Mouse (Mus musculus) neural tube, embryonic 15.5 days (tissue): ENCODE data around the gene Usb1. TPM values are rescaled to one million over a fixed set of nuclear protein-coding genes. Genes with fewer than 3 reads are reported as not detected.

Experiments used
- ATAC-seq: fragments of 200-750 bp; cut with Nextera tagmentation; 2 replicates; pipeline ENCODE4 v1.8.0; 2017; ENCODE audit warnings: mild to moderate bottlenecking, moderate TSS enrichment, moderate library complexity; ENCODE audit not compliant: low FRiP score
- H3K27ac ChIP-seq: fragments of 300-500 bp; sonication (generic); replicated peaks from 2 replicates; pipeline ENCODE4 v1.5.1; 2015; ENCODE audit warnings: mild to moderate bottlenecking, inconsistent platforms
- H3K27me3 ChIP-seq: fragments of 300-500 bp; sonication (generic); replicated peaks from 2 replicates; pipeline ENCODE4 v1.6.1; 2015; ENCODE audit warnings: inconsistent platforms
- H3K36me3 ChIP-seq: fragments of 300-500 bp; sonication (generic); 2 replicates; pipeline ENCODE4 v1.6.1; 2015; ENCODE audit warnings: inconsistent platforms
- H3K4me1 ChIP-seq: fragments of 300-500 bp; sonication (generic); 2 replicates; pipeline ENCODE4 v1.6.1; 2015; ENCODE audit warnings: inconsistent platforms
- H3K4me2 ChIP-seq: fragments of 300-500 bp; sonication (generic); 2 replicates; pipeline ENCODE4 v1.6.1; 2015; ENCODE audit warnings: inconsistent platforms, mild to moderate bottlenecking, moderate library complexity
- H3K4me3 ChIP-seq: fragments of 300-500 bp; sonication (generic); replicated peaks from 2 replicates; pipeline ENCODE4 v1.5.1; 2015; ENCODE audit warnings: mild to moderate bottlenecking, inconsistent platforms
- H3K9ac ChIP-seq: fragments of 300-500 bp; sonication (generic); replicated peaks from 2 replicates; pipeline ENCODE4 v1.6.1; 2015; ENCODE audit warnings: mild to moderate bottlenecking, inconsistent platforms
- H3K9me3 ChIP-seq: fragments of 300-500 bp; sonication (generic); replicated peaks from 2 replicates; pipeline ENCODE4 v1.6.1; 2016; ENCODE audit warnings: inconsistent platforms
- WGBS: fragments of 180-500 bp; shearing (Covaris S2); methylation state at CpG from one replicate; pipeline ENCODE4 v1.1.7; 2015; ENCODE audit warnings: mixed read lengths; 5-methylcytosine and 5-hydroxymethylcytosine counted together
- polyA plus RNA-seq: library from polyadenylated mRNA; unstranded; fragments of >200 nt; fragmentation: Nextera tagmentation; extraction: Ambion mirVana; gene quantifications from 2 replicates; pipeline ENCODE4 v1.2.1, GENCODE M21; 2015

Gene Usb1
- polyA plus RNA-seq, 1 experiment from 2014 or later = 30.1 TPM

- no peak overlapping the region for H3K27ac ChIP-seq
- no peaks in the 10 kb centered on the region for H3K36me3 ChIP-seq
- no peak overlapping the region for H3K4me3 ChIP-seq
- H3K9me3 ChIP-seq = no peaks in the 10 kb centered on the region
- H3K27me3 ChIP-seq = no peaks in the 10 kb centered on the region
- WGBS = 93% methylated on average over 1 of the region's 1 CpGs
- no peak for ATAC-seq
- H3K4me2 ChIP-seq = no peak overlapping the region
- peaks cover 9% of the 10 kb centered on the region for H3K4me1 ChIP-seq
- H3K9ac ChIP-seq = no peak overlapping the region
Observed at GRCm38 (mm10) chr8:95315350-95315749, 16.7 kb upstream of the Usb1 start.

DNA sequence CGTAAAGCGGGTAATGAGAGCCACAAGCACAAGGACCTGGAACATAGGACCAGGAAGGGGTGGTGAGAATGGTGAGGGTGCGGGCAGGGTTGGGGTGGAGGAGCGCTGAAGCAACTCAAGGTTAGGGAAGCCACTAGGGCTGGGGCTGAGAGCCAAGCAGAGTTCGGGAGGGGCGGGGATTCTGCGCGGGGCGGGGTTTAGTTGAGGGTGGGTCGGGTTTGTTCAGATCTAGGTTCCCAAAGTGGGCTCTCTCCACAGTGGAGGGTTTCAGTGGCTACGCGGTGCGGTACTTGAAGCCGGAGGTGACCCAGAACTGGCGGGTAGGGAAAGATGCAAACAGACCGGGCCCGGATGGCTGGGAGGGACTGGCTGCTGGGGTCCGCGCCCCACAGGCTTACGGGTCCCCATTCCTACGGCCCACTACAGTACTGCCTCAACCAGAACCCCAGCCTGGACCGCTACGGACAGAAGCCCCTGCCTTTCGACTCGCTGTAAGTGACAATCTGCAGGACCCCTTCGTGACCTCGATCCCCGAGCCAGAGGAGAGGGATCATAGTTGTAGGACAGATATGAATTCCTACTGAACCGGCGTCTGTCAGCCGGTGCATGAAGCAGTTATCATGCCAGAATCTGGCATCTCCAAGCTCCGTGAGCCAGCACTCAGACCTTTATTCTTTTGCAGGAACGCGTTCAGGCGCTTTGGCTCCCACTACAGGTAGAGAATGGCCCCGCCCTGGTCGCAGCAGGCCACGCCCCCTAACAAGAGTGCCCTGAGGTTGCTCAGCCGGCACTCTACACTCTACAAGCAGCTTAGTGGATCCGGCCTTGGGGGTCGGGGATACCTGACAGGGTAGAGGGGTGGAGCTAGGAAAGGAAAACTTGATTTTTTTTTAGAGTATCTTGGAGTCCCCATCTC, 11.6 kb upstream of the Usb1 start:
- 2% methylated on average over 41 of the region's 41 CpGs for WGBS
- Histone ChIP-seq H3K36me3 (peaks cover 12% of the 10 kb centered on the region; the same call in 1 of the 2 replicates), H3K9ac (peak overlapping the region; percentile 47), H3K27me3 (no peaks in the 10 kb centered on the region), H3K4me1 (peaks cover 16% of the 10 kb centered on the region), H3K9me3 (no peaks in the 10 kb centered on the region), H3K27ac (peak overlapping the region; percentile 54), H3K4me3 (peak overlapping the region; percentile 45), H3K4me2 (peak overlapping the region; percentile 92)
- ATAC-seq = peak; percentile 82

- no peak for ATAC-seq
- Histone ChIP-seq H3K9ac (no peak overlapping the region), H3K4me2 (no peak overlapping the region)
Observed at GRCm38 (mm10) chr8:95323201-95323600, 8.9 kb upstream of the Usb1 start.

DNA sequence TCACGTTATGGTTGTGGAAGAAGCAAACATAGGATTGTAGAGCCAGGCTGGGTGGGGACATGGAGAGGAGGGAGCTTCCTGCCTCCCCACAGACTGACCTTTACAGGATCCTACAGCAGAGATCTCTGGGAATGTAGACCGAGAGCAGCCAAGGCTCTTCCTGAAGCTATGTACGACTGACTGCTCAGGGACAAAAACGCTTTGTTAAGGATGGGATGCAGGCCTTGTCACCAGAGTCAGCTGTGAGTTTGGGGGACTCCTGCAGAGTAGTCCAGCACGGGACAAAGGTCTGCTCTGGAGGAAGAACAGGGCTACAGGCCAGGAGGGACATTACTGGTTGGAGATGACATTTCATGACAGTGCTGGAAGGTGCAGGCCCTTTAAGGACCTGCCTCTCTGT, 7.4 kb upstream of the Usb1 start:
- 54% methylated on average over 5 of the region's 5 CpGs for WGBS
- Histone ChIP-seq H3K9ac (no peak overlapping the region), H3K9me3 (no peaks in the 10 kb centered on the region), H3K4me3 (no peak overlapping the region), H3K27ac (peak overlapping the region; percentile 34; the same call in 1 of the 2 replicates), H3K36me3 (peaks cover 48% of the 10 kb centered on the region), H3K4me2 (no peak overlapping the region), H3K27me3 (no peaks in the 10 kb centered on the region), H3K4me1 (peaks cover 34% of the 10 kb centered on the region)
- ATAC-seq = no peak

More at GRCm38 (mm10) chr8:95323201-95323600, 8.9 kb upstream of the Usb1 start:
- no peaks in the 10 kb centered on the region for H3K9me3 ChIP-seq
- peaks cover 33% of the 10 kb centered on the region for H3K4me1 ChIP-seq
- no peaks in the 10 kb centered on the region for H3K27me3 ChIP-seq
- 86% methylated on average over 3 of the region's 3 CpGs for WGBS
- H3K36me3 ChIP-seq = peaks cover 37% of the 10 kb centered on the region
- no peak overlapping the region for H3K4me3 ChIP-seq
- no peak overlapping the region for H3K27ac ChIP-seq

- H3K27ac ChIP-seq = no peak overlapping the region
- no peak overlapping the region for H3K9ac ChIP-seq
- peaks cover 48% of the 10 kb centered on the region for H3K36me3 ChIP-seq
- H3K9me3 ChIP-seq = no peaks in the 10 kb centered on the region
- H3K4me2 ChIP-seq = no peak overlapping the region
- ATAC-seq = no peak
- H3K4me1 ChIP-seq = peaks cover 33% of the 10 kb centered on the region
- no peaks in the 10 kb centered on the region for H3K27me3 ChIP-seq
- no peak overlapping the region for H3K4me3 ChIP-seq
- 95% methylated on average over 5 of the region's 5 CpGs for WGBS
Observed at GRCm38 (mm10) chr8:95326822-95327221, 5.3 kb upstream of the Usb1 start.

GRCm38 (mm10) chr8:95327866-95328465, 4.1 kb upstream of the Usb1 start:
- Histone ChIP-seq H3K9me3 (no peaks in the 10 kb centered on the region), H3K27me3 (no peaks in the 10 kb centered on the region), H3K4me1 (peaks cover 39% of the 10 kb centered on the region), H3K36me3 (peaks cover 48% of the 10 kb centered on the region), H3K4me2 (no peak overlapping the region), H3K9ac (no peak overlapping the region), H3K4me3 (no peak overlapping the region), H3K27ac (no peak overlapping the region)
- WGBS = 84% methylated on average over 46 of the region's 46 CpGs
- no peak for ATAC-seq

DNA sequence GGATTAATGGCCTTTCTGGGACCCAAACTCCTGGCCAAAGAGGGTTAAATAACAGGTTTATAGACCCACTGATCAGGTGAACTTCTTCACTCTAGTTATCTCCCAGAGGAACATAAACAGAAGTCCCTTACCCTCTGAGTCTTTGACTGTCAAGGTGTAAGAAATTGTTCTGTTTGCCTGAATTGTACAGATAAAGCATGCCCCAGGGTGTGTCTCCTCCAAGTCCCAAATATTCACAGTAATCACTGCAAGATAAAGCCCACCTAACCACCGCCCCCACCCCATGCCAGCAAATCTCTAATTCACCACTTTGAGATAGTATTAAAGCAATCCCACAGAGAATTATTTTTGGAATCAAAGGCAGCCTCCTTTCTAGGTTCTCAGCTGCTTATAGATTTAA, 1.7 kb upstream of the Usb1 start:
- ATAC-seq = no peak
- H3K9ac ChIP-seq = peak overlapping the region; percentile 89
- 88% methylated on average over 1 of the region's 1 CpGs for WGBS
- H3K36me3 ChIP-seq = peaks cover 50% of the 10 kb centered on the region
- H3K4me1 ChIP-seq = peaks cover 42% of the 10 kb centered on the region
- no peaks in the 10 kb centered on the region for H3K27me3 ChIP-seq
- peak overlapping the region; percentile 61 for H3K4me2 ChIP-seq
- no peaks in the 10 kb centered on the region for H3K9me3 ChIP-seq
- peak overlapping the region; percentile 91 for H3K4me3 ChIP-seq
- no peak overlapping the region for H3K27ac ChIP-seq

GRCm38 (mm10) chr8:95331156-95331719, 846 bp upstream of the Usb1 start:
- peak overlapping the region; percentile 61 for H3K4me2 ChIP-seq
- H3K4me3 ChIP-seq = peak overlapping the region; percentile 91
- peak; percentile 12 for ATAC-seq
- H3K9ac ChIP-seq = peak overlapping the region; percentile 89
- no peaks in the 10 kb centered on the region for H3K27me3 ChIP-seq
- H3K9me3 ChIP-seq = no peaks in the 10 kb centered on the region
- peaks cover 39% of the 10 kb centered on the region for H3K4me1 ChIP-seq
- H3K27ac ChIP-seq = peak overlapping the region; percentile 94
- peaks cover 43% of the 10 kb centered on the region for H3K36me3 ChIP-seq
- under 1% methylated on average over 38 of the region's 38 CpGs for WGBS

GRCm38 (mm10) chr8:95332437-95333199, 534 bp downstream of the Usb1 start:
- peaks cover 28% of the 10 kb centered on the region for H3K4me1 ChIP-seq
- peak overlapping the region; percentile 94 for H3K27ac ChIP-seq
- H3K36me3 ChIP-seq = peaks cover 36% of the 10 kb centered on the region
- H3K9me3 ChIP-seq = no peaks in the 10 kb centered on the region
- H3K4me2 ChIP-seq = peak overlapping the region; percentile 61
- no peaks in the 10 kb centered on the region for H3K27me3 ChIP-seq
- WGBS = 21% methylated on average over 21 of the region's 21 CpGs
- peak overlapping the region; percentile 89 for H3K9ac ChIP-seq
- H3K4me3 ChIP-seq = peak overlapping the region; percentile 91
- ATAC-seq = no peak

- no peaks in the 10 kb centered on the region for H3K9me3 ChIP-seq
- WGBS = 92% methylated on average over 1 of the region's 1 CpGs
- H3K4me2 ChIP-seq = no peak overlapping the region
- ATAC-seq = no peak
- peaks cover 39% of the 10 kb centered on the region for H3K36me3 ChIP-seq
- H3K9ac ChIP-seq = no peak overlapping the region
- H3K27ac ChIP-seq = no peak overlapping the region
- peaks cover 12% of the 10 kb centered on the region for H3K4me1 ChIP-seq
- H3K4me3 ChIP-seq = no peak overlapping the region
- no peaks in the 10 kb centered on the region for H3K27me3 ChIP-seq
Observed at GRCm38 (mm10) chr8:95335706-95336105, 3.6 kb downstream of the Usb1 start.

- Histone ChIP-seq H3K9ac (no peak overlapping the region), H3K27ac (no peak overlapping the region), H3K4me2 (no peak overlapping the region), H3K27me3 (no peaks in the 10 kb centered on the region), H3K4me1 (peaks cover 11% of the 10 kb centered on the region), H3K4me3 (no peak overlapping the region), H3K36me3 (peaks cover 42% of the 10 kb centered on the region), H3K9me3 (no peaks in the 10 kb centered on the region)
- ATAC-seq = no peak
Observed at GRCm38 (mm10) chr8:95336363-95336762, 4.3 kb downstream of the Usb1 start.
